Mouse (Mus musculus): ENCODE measurements around the gene Atxn10.

- no peak for TF ChIP-seq POLR2A (IDR thresholded peaks at IDR 0.05; ENCODE audit: insufficient read length, low read depth)
- no peak for TF ChIP-seq USF1 (IDR thresholded peaks at IDR 0.05; ENCODE audit: low read depth)
- TF ChIP-seq MYOG (IDR thresholded peaks at IDR 0.05; ENCODE audit: control insufficient read depth in 1 of 3, insufficient read depth in 1 of 3, insufficient read length in 2 of 3, low read depth in 2 of 3): no peak
Measured at GRCm38 (mm10) chr15:85303241-85303640, 32.8 kb upstream of the Atxn10 start.

Data from myocyte (in vitro differentiated cells).